Mouse (Mus musculus) erythroblast, embryonic 14.5 days (primary cell): Measurements from ENCODE around the gene Vmn1r228.

Experiments
- GATA1 ChIP-seq: IDR thresholded peaks from 2 replicates; pipeline ENCODE4 v1.6.1; 2012; ENCODE audit warnings: low read length, inconsistent platforms, mixed read lengths
- TAL1 ChIP-seq: IDR thresholded peaks from 3 replicates; pipeline ENCODE4 v1.6.1; 2012; ENCODE audit warnings: low read length, inconsistent platforms, mixed read lengths

DNA sequence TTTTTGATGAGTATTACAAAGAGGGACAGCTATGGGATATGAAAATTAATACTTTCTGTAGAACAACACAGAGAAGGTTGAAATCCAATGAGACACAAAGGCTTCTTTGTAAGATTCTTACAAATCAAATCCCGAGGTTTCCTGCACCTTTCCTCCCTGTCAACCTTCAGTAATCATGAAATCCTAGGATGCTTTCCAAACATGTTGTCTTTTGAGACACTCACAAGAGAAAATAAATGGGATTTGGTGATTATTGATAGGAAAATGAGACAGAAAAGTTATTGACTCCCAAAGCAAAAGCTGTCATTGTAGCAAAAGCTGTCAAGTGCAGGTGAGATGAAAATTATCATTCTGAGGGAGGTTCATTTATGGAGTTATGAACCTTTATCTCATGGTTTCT, 25.3 kb upstream of the Vmn1r228 start, which contains the start of gene Vmn1r229:
- TF ChIP-seq GATA1 (no peak), TAL1 (no peak)
